Mouse (Mus musculus) intestine, postnatal 0 days (tissue): Measurements from ENCODE around the gene Fuom. TPM values are rescaled to one million over a fixed set of nuclear protein-coding genes. Genes with fewer than 3 reads are reported as not detected.
A peak's percentile ranks its signal among the peaks of the same experiment; 100 is the strongest.

Experiments
- ATAC-seq: fragments of 200-750 bp; cut with Nextera tagmentation; 2 replicates; pipeline ENCODE4 v1.8.0; 2017; ENCODE audit warnings: mild to moderate bottlenecking, moderate TSS enrichment, moderate library complexity
- H3K27ac ChIP-seq: fragments of 300-500 bp; sonication (generic); 2 replicates; pipeline ENCODE4 v1.5.1; 2014; ENCODE audit warnings: mild to moderate bottlenecking, low read depth, low read length, moderate library complexity
- H3K27me3 ChIP-seq: fragments of 300-500 bp; sonication (generic); replicated peaks from 2 replicates; pipeline ENCODE4 v1.6.1; 2014; ENCODE audit warnings: low read length, mixed read lengths; ENCODE audit not compliant: control insufficient read depth, insufficient read depth
- H3K36me3 ChIP-seq: fragments of 300-500 bp; sonication (generic); 2 replicates; pipeline ENCODE4 v1.6.1; 2014; ENCODE audit warnings: mild to moderate bottlenecking, moderate library complexity; ENCODE audit not compliant: control insufficient read depth, insufficient read depth
- H3K4me1 ChIP-seq: fragments of 300-500 bp; sonication (generic); replicated peaks from 2 replicates; pipeline ENCODE4 v1.6.1; 2014; ENCODE audit warnings: antibody characterized with exemption, low read length, mixed read lengths; ENCODE audit not compliant: control insufficient read depth, insufficient read depth
- H3K4me2 ChIP-seq: fragments of 300-500 bp; sonication (generic); replicated peaks from 2 replicates; pipeline ENCODE4 v1.6.1; 2014; ENCODE audit warnings: low read depth, mild to moderate bottlenecking, moderate library complexity
- H3K4me3 ChIP-seq: fragments of 300-500 bp; sonication (generic); 2 replicates; pipeline ENCODE4 v1.5.1; 2014; ENCODE audit warnings: low read depth, low read length
- H3K9ac ChIP-seq: fragments of 300-500 bp; sonication (generic); 2 replicates; pipeline ENCODE4 v1.6.1; 2014; ENCODE audit warnings: mild to moderate bottlenecking, low read depth, low read length
- H3K9me3 ChIP-seq: fragments of 300-500 bp; sonication (generic); 2 replicates; pipeline ENCODE4 v1.6.1; 2016; ENCODE audit warnings: mixed run types; ENCODE audit not compliant: control insufficient read depth
- CTCF ChIP-seq: sonication (generic); IDR thresholded peaks from 2 replicates; pipeline ENCODE4 v1.5.1; 2016; ENCODE audit warnings: low read depth, mild to moderate bottlenecking, control low read depth, antibody characterized with exemption, moderate library complexity
- WGBS: fragments of 180-500 bp; shearing (Covaris S2); extraction: QIAGEN DNeasy Blood & Tissue Kit; methylation state at CpG from one replicate; pipeline ENCODE4 v1.1.7; 2014; 5-methylcytosine and 5-hydroxymethylcytosine counted together
- polyA plus RNA-seq: library from polyadenylated mRNA; unstranded; fragments of >200 nt; fragmentation: Nextera tagmentation; extraction: Ambion mirVana; gene quantifications from 2 replicates; pipeline ENCODE4 v1.2.1, GENCODE M21; 2015

Fuom gene
- polyA plus RNA-seq, 1 experiment from 2014 or later, result 138 TPM

- peak; percentile 73 for TF ChIP-seq CTCF
- Histone ChIP-seq H3K4me2 (no peak overlapping the region), H3K4me1 (peaks cover 7% of the 10 kb centered on the region; the same call in 1 of the 2 replicates), H3K27ac (no peak overlapping the region), H3K27me3 (peaks cover 63% of the 10 kb centered on the region), H3K9ac (no peak overlapping the region), H3K9me3 (no peaks in the 10 kb centered on the region), H3K4me3 (no peak overlapping the region), H3K36me3 (no peaks in the 10 kb centered on the region)
- ATAC-seq, result peak; percentile 64
- 16% methylated on average over 11 of the region's 11 CpGs for WGBS
Observed at GRCm38 (mm10) chr7:140062307-140062706, 39.9 kb downstream of the Fuom start.

DNA sequence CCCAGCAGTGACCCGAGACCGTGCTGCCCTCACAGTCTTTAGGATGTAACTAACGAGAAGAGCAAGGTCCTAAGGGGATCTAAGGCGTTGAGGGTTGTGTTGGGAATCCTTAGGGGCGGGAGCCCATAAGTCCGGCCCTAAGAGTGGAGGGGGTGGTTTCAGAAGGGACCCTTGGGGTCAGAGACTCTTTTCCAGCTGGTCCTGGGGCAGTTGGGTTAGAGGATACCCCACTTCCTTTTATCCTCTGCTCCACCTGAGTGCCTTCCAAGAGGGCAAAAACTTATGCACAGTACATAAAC is 40.5 kb downstream of the Fuom start:
- 5% methylated on average over 6 of the region's 6 CpGs for WGBS
- H3K9ac ChIP-seq, result no peak overlapping the region
- H3K4me1 ChIP-seq, result peaks cover 7% of the 10 kb centered on the region; the same call in 1 of the 2 replicates
- no peaks in the 10 kb centered on the region for H3K9me3 ChIP-seq
- ATAC-seq, result no peak
- H3K27me3 ChIP-seq, result peaks cover 68% of the 10 kb centered on the region
- H3K4me3 ChIP-seq, result peak overlapping the region; percentile 33
- TF ChIP-seq CTCF, result no peak
- peak overlapping the region; percentile 61 for H3K4me2 ChIP-seq
- no peak overlapping the region for H3K27ac ChIP-seq
- no peaks in the 10 kb centered on the region for H3K36me3 ChIP-seq

DNA sequence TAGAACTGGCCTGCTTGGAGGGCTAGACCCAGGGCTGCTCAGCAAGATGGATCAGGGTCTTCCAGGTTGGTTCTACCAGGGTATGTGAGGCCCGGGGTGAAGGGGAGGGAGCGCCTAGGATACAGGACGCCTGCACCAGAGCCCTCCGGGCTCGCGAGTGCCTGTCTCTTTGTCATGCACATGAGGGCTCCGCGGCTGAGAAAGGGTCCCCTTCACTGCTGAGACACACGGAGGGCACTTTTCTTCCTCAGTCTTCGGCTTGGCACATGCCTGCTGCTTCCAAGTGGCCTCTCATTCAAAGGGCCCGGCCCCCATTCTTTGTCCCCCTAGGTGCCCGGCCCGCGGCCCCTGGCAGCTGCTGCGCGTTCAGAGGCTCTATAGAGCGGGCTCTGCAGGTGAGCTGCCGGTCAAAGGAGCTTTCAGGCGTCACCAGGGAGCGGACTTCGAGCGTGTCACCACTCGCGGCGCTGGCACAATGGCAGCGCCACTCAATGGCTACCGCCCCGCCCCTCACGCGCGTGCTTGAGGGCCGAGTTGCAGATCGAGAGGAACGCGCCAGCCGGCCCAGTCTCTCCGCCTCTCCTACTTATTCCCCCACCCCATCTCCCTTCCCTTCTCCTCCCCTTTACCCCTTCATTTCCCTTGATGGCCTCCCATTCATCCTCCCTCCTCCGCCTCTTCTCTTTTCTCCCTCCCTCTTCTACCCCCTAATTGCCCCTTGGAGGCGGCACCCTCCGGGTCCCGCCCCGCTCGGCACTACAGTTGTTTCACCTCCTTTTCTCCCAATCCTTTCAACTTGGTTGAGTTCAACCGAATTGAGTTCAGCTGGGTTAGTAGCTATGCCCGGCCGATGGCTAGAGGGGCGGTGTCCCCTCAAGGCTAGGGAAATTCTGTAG is 41.1 kb downstream of the Fuom start:
- H3K36me3 ChIP-seq, result no peaks in the 10 kb centered on the region
- peak; percentile 36 for ATAC-seq
- 3% methylated on average over 47 of the region's 47 CpGs for WGBS
- H3K27me3 ChIP-seq, result peaks cover 71% of the 10 kb centered on the region
- H3K4me2 ChIP-seq, result peak overlapping the region; percentile 61
- H3K4me1 ChIP-seq, result peaks cover 7% of the 10 kb centered on the region; the same call in 1 of the 2 replicates
- no peak overlapping the region for H3K9ac ChIP-seq
- peak overlapping the region; percentile 33 for H3K4me3 ChIP-seq
- H3K27ac ChIP-seq, result no peak overlapping the region
- no peaks in the 10 kb centered on the region for H3K9me3 ChIP-seq
- TF ChIP-seq CTCF, result 0 out of 2 replicates have a peak, but pooled peaks have one; percentile 10

DNA sequence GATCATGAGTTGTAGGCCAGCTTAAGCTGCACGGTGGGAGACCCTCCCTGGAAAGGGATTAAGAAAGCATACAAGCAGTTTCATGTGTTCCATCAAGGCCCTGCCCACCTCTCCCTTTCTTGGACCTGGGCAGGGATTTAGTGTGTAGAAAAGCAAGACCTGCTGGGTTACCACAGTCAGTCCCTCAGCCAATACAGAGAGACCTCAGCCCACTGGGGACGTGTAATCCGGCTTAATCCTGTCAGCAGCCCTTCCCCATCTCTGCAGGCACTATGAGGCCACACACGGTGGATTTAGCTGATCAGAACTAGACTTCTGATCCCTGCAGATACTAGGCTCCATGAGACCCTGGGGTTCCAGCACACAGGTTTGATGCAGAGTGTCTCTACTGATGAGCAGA is 42.6 kb downstream of the Fuom start:
- H3K27ac ChIP-seq, result no peak overlapping the region
- H3K4me3 ChIP-seq, result no peak overlapping the region
- H3K27me3 ChIP-seq, result peaks cover 71% of the 10 kb centered on the region
- H3K9ac ChIP-seq, result no peak overlapping the region
- TF ChIP-seq CTCF, result no peak
- no peaks in the 10 kb centered on the region for H3K9me3 ChIP-seq
- WGBS, result 52% methylated on average over 4 of the region's 4 CpGs
- no peak overlapping the region for H3K4me2 ChIP-seq
- no peak for ATAC-seq
- H3K4me1 ChIP-seq, result peaks cover 7% of the 10 kb centered on the region; the same call in 1 of the 2 replicates
- H3K36me3 ChIP-seq, result no peaks in the 10 kb centered on the region

- Histone ChIP-seq H3K9ac (peak overlapping the region; percentile 22; the same call in 1 of the 2 replicates), H3K27me3 (peaks cover 62% of the 10 kb centered on the region), H3K36me3 (no peaks in the 10 kb centered on the region), H3K4me2 (peak overlapping the region; percentile 70), H3K4me1 (peaks cover 7% of the 10 kb centered on the region; the same call in 1 of the 2 replicates), H3K4me3 (peak overlapping the region; percentile 38), H3K9me3 (no peaks in the 10 kb centered on the region), H3K27ac (no peak overlapping the region)
- ATAC-seq, result no peak
- TF ChIP-seq CTCF, result no peak
- 41% methylated on average over 7 of the region's 7 CpGs for WGBS
Observed at GRCm38 (mm10) chr7:140058528-140058927, 43.7 kb downstream of the Fuom start.

DNA sequence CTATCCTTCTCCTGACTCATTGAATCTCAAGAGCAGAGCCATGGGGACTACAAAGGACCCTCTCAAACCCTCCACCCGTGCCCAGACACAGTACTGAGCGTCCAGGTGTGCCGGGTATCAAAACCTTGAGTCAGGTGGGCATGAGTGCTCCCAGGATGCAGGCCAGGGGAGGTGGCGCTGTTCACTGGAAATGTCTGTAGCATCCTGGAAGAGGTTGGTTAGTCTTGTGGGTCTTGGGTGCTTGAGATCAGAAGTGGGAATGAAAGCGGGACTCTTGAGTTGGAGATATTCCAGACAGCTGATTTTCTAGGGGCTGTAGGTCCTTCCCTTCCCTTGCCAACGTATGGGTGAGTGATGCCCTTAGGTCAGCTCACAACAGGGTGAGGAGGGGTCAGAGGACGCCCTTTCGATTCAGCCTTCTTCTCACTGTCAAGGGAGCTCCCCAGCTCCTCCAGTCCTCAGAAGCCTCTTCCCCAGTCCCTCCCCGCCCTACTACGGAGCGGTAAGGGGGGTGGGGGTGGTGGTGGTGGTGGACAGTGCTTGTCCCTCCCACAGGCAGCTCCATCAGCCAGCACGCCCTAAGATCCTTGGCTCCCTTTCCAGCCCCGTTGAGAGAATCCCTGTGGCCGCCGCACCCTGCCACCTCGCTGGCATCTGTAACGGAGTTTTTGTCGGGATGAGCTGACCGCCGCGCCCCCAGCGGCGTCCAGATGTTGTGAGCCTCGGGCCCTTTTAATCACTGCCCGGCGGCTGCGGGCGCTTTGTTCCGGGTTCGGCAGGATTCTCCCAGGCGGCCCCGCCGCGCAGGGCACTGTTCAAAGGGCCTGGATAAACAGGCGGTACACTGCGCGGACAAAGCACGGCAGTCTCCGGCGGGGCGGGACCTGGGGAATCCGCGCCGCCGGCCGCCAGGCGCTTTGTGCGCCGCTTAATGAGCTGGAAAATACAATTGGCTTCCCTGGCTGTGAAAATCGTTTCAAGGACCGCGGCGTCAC is 44.5 kb downstream of the Fuom start:
- Histone ChIP-seq H3K4me3 (peak overlapping the region; percentile 38), H3K27ac (no peak overlapping the region), H3K9me3 (no peaks in the 10 kb centered on the region), H3K4me1 (peaks cover 7% of the 10 kb centered on the region; the same call in 1 of the 2 replicates), H3K9ac (peak overlapping the region; percentile 22; the same call in 1 of the 2 replicates), H3K27me3 (peaks cover 68% of the 10 kb centered on the region), H3K36me3 (no peaks in the 10 kb centered on the region), H3K4me2 (peak overlapping the region; percentile 70)
- peak; percentile 56 for ATAC-seq
- 5% methylated on average over 53 of the region's 53 CpGs for WGBS
- peak; percentile 24; the same call in 1 of the 2 replicates for TF ChIP-seq CTCF
